Mouse (Mus musculus) brain, adult 2 months (tissue): ENCODE measurements around the gene Krt32.
A peak's percentile ranks its signal among the peaks of the same experiment; 100 is the strongest.

Source experiments
- DNase-seq: peaks from one replicate; pipeline ENCODE4 v3.0.0; 2011; ENCODE audit warnings: low read depth, low spot score

The Krt32 gene

GRCm38 (mm10) chr11:100087861-100088260 is at the start of gene Krt32:
TSS of gene Krt32 (minus strand) at chr11:100088226.
- DNase-seq: no peak

- peak; percentile 11 for DNase-seq
Measured at GRCm38 (mm10) chr11:100137693-100138092, 49.7 kb upstream of the Krt32 start.

- DNase-seq: no peak
Measured at GRCm38 (mm10) chr11:100136559-100136958, 48.5 kb upstream of the Krt32 start.

- DNase-seq: no peak
Measured at GRCm38 (mm10) chr11:100135731-100136130, 47.7 kb upstream of the Krt32 start, which contains the start of gene Krt15. TSS of gene Krt15 (minus strand) at chr11:100135928.

- no peak for DNase-seq
Measured at GRCm38 (mm10) chr11:100124901-100125300, 36.9 kb upstream of the Krt32 start.

GRCm38 (mm10) chr11:100121466-100121865 is 33.4 kb upstream of the Krt32 start, which contains the start of gene Krt13:
TSS of gene Krt13 (minus strand) at chr11:100121566.
- no peak for DNase-seq

GRCm38 (mm10) chr11:100120331-100120730 is 32.3 kb upstream of the Krt32 start:
- DNase-seq: no peak

- DNase-seq: no peak
Measured at GRCm38 (mm10) chr11:100113742-100114029, 25.7 kb upstream of the Krt32 start.

GRCm38 (mm10) chr11:100112935-100113741 is 25.1 kb upstream of the Krt32 start:
- no peak for DNase-seq

GRCm38 (mm10) chr11:100105576-100106122 is 17.6 kb upstream of the Krt32 start, which contains the start of gene Krt36:
TSS of gene Krt36 (minus strand) at chr11:100105626.
- DNase-seq: no peak

- no peak for DNase-seq
Measured at GRCm38 (mm10) chr11:100102693-100103429, 14.8 kb upstream of the Krt32 start.

GRCm38 (mm10) chr11:100100391-100100790 is 12.4 kb upstream of the Krt32 start:
- no peak for DNase-seq

GRCm38 (mm10) chr11:100097819-100098218 is 9.8 kb upstream of the Krt32 start:
- DNase-seq: no peak

GRCm38 (mm10) chr11:100096141-100096540 is 8.1 kb upstream of the Krt32 start, which contains the start of gene Krt35:
TSS of gene Krt35 (minus strand) at chr11:100096241.
- no peak for DNase-seq

GRCm38 (mm10) chr11:100088378-100089025 is 476 bp upstream of the Krt32 start:
- peak; percentile 66 for DNase-seq

- peak; percentile 48 for DNase-seq
Measured at GRCm38 (mm10) chr11:100073873-100074272, 14.2 kb downstream of the Krt32 start.

GRCm38 (mm10) chr11:100067293-100068036 is 20.6 kb downstream of the Krt32 start:
- DNase-seq: peak; percentile 31

GRCm38 (mm10) chr11:100066236-100067010 is 21.6 kb downstream of the Krt32 start:
- DNase-seq: peak; percentile 31

- no peak for DNase-seq
Measured at GRCm38 (mm10) chr11:100058875-100059274, 29.2 kb downstream of the Krt32 start.
